Mouse (Mus musculus) adrenal gland (tissue): ENCODE data around the gene Lmx1b.

Experiments used
- intact Hi-C: fragments of 180-260 bp; cut with DNase I; formaldehyde crosslinking; loops from one replicate; pipeline ENCODE4 v1.15.1; 2025

Gene Lmx1b

GRCm38 (mm10) chr2:33583317-33583716 lies 57.0 kb downstream of the Lmx1b start:
- intact Hi-C loops, result no loop called here

GRCm38 (mm10) chr2:33582457-33583060 lies 57.8 kb downstream of the Lmx1b start:
- intact Hi-C loops, result no loop called here

- intact Hi-C loops, result no loop called here
Measured at GRCm38 (mm10) chr2:33581866-33582265, 58.4 kb downstream of the Lmx1b start.

GRCm38 (mm10) chr2:33581449-33581777 lies 58.9 kb downstream of the Lmx1b start:
- intact Hi-C loops, result no loop called here

DNA sequence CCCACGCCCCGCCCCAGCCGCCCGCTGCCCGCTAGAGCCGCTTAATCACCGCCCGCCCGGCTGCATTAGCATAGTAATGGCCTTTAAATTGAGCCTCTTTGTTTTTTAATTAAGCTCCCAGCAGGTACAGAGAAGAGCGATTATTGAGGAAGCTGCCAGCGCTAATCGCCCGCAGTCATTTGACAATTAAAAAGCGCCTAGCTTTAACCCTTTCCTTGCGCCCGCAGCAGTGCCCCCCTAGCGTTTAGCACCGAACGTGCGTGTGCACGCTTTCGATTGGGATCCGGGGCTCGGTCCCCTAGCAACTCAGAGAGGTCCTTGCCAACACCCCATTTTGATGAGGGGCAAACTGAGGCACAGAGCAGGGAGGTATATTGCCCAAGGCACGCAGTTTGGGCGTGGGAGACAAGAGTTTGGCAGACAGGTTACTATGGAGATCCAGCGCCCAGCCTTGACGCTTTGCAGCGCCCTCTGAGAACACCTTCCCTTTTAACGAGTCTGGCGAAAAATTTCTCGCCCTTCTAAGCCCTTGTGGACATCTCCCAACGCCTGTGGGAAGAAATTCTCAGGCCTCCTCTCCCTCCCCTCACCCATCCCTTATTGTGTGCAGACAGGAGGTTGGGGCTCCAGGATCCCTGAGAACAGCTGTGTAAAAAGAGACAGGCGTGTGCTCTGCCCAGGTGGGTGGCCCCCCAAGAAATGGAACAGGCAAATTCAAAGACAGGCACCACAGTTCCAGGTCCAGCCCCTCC lies 59.4 kb downstream of the Lmx1b start:
- intact Hi-C loops, result no loop called here

DNA sequence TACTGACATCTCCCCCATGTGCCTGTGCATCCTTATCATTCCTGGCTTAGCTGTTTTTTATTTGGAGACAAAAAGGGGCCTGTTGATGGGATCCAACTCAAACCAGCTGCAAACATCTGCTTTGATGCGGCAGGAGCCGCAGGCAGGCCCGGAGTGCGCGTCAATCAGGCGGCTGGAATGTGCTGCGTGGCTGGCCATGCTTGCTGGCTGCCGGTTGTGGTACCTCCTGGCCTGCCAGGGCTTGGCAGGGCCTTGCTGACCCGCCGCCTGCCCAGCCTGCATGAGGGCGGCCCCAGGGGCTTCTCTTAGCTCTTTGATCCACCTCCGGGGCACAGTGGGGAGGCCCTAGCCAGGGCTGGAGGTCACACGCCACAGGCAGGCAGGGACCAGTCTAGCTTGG lies 64.9 kb downstream of the Lmx1b start:
- intact Hi-C loops, result no loop called here

- intact Hi-C loops, result no loop called here
Measured at GRCm38 (mm10) chr2:33573075-33573474, 67.2 kb downstream of the Lmx1b start.

DNA sequence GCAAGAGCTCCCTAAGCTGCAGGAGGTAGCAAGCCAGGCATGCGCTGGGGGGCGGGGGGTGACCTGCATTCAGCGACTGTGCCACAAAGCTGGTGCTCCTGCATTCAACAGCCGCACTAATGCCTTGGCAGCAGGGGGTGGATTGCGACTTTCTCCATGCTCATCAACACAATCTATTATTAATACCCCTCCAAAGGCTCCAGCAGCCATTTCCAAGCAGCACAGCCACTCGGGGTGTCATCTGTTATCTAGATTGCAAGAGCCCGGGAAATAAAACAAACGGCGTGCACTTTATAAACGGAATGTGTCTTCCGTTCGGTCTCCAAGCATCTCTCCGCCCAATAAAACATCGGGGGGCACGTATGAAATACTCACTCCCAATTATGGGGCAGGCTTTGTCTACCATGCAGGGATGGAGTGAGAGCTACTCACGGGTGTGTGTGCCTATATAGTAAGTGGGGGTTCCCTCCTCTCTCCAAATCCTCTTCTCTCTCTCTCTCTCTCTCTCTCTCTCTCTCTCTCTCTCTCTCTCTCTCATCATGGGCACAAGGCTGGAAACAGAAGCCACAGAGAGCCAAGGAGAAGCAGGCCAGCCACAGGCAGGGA lies 69.0 kb downstream of the Lmx1b start:
- intact Hi-C loops, result no loop called here

GRCm38 (mm10) chr2:33569698-33570097 lies 70.6 kb downstream of the Lmx1b start:
- intact Hi-C loops, result no loop called here

- intact Hi-C loops, result no loop called here
Measured at GRCm38 (mm10) chr2:33569240-33569639, 71.1 kb downstream of the Lmx1b start.

- intact Hi-C loops, result no loop called here
Measured at GRCm38 (mm10) chr2:33565886-33566285, 74.4 kb downstream of the Lmx1b start.

DNA sequence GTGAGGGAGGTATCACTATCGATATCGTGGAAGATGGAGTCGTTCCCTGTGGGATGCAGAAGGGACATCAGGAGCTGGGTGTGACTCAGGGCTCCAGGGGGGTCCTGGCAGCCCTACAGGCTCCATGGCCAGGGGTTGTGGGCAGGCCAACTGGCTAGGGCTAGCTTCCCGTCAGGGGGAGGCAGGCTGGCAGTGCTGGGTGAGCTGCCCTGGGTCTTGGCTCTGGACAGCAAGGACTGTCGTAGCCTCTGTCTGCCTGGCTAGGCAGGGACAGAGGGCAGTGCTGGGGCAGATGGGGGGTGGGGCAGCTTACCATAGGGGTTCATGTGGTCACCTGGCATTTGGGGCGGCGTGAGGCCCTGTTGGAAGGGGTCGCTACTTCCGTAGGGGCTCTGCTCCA lies 75.6 kb downstream of the Lmx1b start:
- intact Hi-C loops, result loop anchor here (5.0 kb wide), 1 partner anchor 78 kb away; the partner anchor contains the start of gene Lmx1b

DNA sequence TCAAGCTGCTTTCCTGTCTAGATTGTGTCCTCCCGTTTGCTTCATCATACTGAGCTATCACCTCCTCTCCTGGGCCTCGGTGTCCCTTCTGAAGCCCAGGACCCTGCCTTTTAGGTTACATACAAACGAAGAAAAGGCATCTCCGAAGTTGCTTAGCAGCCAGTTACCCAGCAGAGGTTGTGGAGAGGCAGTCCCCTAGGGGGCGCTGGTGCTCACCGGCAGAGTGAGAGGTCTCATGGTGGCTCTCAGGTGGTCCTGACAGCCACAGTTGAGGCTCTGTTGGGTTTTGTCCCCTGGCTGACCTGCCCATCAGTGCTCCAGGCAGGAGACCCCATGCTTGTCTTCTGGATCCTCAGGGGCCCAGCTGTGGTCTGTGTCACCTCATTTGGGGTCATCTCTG lies 80.6 kb downstream of the Lmx1b start:
- intact Hi-C loops, result loop anchor here (5.0 kb wide), 1 partner anchor 83 kb away; the partner anchor contains the start of gene Lmx1b

GRCm38 (mm10) chr2:33559334-33559733 lies 81.0 kb downstream of the Lmx1b start:
- intact Hi-C loops, result no loop called here

GRCm38 (mm10) chr2:33558233-33558632 lies 82.1 kb downstream of the Lmx1b start:
- intact Hi-C loops, result loop anchor here (1.0 kb wide), 1 partner anchor 71 kb away; no protein-coding TSS in a partner anchor

DNA sequence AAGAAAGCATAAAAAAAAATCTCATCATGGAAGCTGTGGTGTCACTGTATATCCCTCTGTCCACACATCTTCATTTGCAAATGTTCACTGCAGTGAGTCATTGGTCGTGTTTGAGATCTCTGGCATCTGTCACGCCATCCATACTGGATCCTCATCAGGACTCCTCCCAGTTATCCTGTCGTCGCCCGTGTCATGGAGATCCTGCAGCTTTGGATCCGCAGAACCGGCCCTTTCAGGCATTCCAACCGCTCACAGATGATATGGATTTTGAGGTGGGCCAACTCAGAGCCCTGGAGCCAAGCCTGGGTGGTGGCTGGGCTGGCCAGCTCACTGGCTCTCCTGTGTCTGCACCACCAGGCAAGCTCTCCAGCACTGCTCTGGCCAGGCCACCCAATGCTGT lies 84.7 kb downstream of the Lmx1b start:
- intact Hi-C loops, result no loop called here

DNA sequence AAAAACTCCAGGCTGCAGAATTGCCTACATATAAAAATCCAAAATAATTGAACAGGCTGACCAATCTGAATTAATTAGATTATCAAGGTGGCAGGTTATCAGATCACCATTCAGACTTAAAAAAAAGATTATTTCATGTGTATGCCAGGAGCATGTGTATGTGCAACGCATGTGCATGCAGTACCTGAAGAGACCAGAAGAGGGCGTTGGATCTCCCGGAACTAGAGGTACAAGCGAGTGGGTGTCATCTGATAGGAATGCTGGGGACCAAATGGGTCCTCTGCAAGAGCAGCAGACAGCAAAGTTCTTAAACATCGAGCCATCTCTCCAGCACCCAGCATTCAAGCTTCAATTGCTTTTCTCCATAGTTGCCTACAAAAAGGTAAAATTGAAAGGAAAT lies 87.6 kb downstream of the Lmx1b start:
- intact Hi-C loops, result no loop called here

- intact Hi-C loops, result no loop called here
Measured at GRCm38 (mm10) chr2:33547595-33547994, 92.7 kb downstream of the Lmx1b start.

DNA sequence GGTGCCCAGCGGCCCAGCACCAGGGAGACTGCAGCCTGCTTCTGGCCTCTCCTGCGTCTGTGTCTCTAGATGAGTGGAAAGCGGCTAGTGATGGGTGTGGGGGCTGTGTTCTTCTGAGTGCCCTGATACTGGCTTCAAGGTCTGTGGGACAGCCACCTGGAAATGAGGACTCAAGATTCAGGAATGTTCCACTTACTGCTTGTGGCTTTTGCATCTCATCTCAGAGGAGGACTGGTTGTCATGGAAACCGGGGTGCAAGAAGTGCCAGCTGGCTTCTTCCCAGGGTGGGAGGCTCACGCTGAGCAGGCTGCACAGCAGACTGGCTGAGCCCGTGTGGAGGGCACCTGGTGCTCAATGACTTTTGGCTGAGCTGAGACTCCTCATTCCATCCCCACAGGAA lies 93.4 kb downstream of the Lmx1b start:
- intact Hi-C loops, result no loop called here

GRCm38 (mm10) chr2:33546051-33546450 lies 94.3 kb downstream of the Lmx1b start:
- intact Hi-C loops, result no loop called here

DNA sequence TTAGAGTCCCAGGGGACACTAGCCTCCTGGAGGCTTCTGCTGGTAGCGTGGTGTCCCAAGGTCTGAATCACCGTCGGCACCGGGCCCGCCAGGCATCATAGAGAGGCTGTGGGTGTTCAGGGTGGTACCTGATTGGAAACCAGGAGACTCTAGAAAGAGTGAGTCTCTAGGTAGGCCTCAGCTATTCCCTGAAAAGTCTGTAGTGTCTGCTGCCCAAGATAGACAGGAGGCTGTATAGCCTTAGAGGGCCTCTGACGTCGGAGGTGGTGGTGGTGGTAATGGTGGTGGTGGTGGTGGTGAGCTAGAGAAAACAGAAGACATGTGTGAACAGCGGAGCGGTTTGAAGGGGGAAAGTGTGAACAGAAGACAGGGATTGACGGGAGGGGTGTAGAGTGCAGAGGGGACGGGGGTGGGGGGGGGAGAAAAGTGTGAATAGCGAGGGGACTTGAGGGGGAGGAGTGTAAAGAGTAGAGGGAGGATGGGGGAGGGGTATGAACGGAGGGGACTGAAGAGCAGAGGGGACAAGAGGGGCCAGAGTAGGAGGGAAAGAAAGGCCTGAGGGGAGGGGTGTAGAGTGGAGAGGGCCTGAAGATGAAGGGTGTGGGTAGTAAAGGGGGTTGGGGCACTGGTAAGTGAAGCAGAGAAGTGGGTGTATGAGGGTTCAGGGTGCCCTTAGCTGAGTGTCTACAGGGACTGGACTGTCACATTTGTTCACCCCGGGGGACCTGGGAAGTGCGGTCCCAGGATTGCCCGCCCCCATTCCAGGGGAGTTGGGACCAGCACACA lies 95.3 kb downstream of the Lmx1b start:
- intact Hi-C loops, result no loop called here
